Mouse (Mus musculus): ENCODE data around the gene Ccdc13.

GRCm38 (mm10) chr9:121757432-121757831 lies 81.8 kb downstream of the Ccdc13 start:
- TF ChIP-seq MYC (IDR thresholded peaks at IDR 0.05; ENCODE audit: low read depth, low read length) (no peak), MEF2A (IDR thresholded peaks at IDR 0.05; ENCODE audit: extremely low read depth, insufficient replicate concordance, low read depth, low read length, poor library complexity, severe bottlenecking) (no peak), NELFE (IDR thresholded peaks at IDR 0.05; ENCODE audit: low read depth, low read length) (no peak), MAFK (IDR thresholded peaks at IDR 0.05; ENCODE audit: borderline replicate concordance, low read depth, low read length) (no peak), CTCF (IDR thresholded peaks at IDR 0.05 in 2 of 3, conservative IDR thresholded peaks at IDR 0.05 in 1 of 3; ENCODE audit: control insufficient read depth in 1 of 3, insufficient read depth in 1 of 3, low read depth in 2 of 3, low read length in 3 of 3, poor library complexity in 1 of 3, severe bottlenecking in 1 of 3) (no peak), USF1 (IDR thresholded peaks at IDR 0.05; ENCODE audit: low read depth, low read length) (no peak), MAX (IDR thresholded peaks at IDR 0.05; ENCODE audit: low read length) (no peak)
